Mouse (Mus musculus): ENCODE measurements around the gene Gjc3. TPM values are rescaled to one million over a fixed set of nuclear protein-coding genes. Genes with fewer than 3 reads are reported as not detected.
"Not testable (repeated sequence)": the region's sequence is repeated elsewhere in the genome, so short reads cannot be mapped to it uniquely, and the experiment has no call there.

Gjc3 gene
- polyA plus RNA-seq, 1 experiment from 2014 or later: not detected

- 73% methylated on average over 4 of the region's 4 CpGs for WGBS
- no peak overlapping the region for H3K4me2 ChIP-seq
- TF ChIP-seq CTCF (IDR thresholded peaks at IDR 0.05; ENCODE audit: low read depth): no peak
- H3K36me3 ChIP-seq (ENCODE audit: insufficient read depth): no peaks in the 10 kb centered on the region
- no peak overlapping the region for H3K27ac ChIP-seq (ENCODE audit: low read depth)
- no peak overlapping the region for H3K9ac ChIP-seq
- no peaks in the 10 kb centered on the region for H3K27me3 ChIP-seq (ENCODE audit: insufficient read depth, low read length)
- no peaks in the 10 kb centered on the region for H3K4me1 ChIP-seq (ENCODE audit: insufficient read depth)
- H3K9me3 ChIP-seq (ENCODE audit: low read depth, low read length): no peaks in the 10 kb centered on the region
- ATAC-seq (ENCODE audit: insufficient read depth) (no peak), DNase-seq (no peak)
- no peak overlapping the region for H3K4me3 ChIP-seq (ENCODE audit: low read depth, low read length)
Observed at GRCm38 (mm10) chr5:137940948-137941347, 21.9 kb downstream of the Gjc3 start.

- DNase-seq (no peak), ATAC-seq (ENCODE audit: insufficient read depth) (no peak)
- WGBS: 60% methylated on average over 4 of the region's 4 CpGs
- Histone ChIP-seq H3K4me1 (ENCODE audit: insufficient read depth) (no peaks in the 10 kb centered on the region), H3K4me2 (no peak overlapping the region), H3K9me3 (ENCODE audit: low read depth, low read length) (no peaks in the 10 kb centered on the region), H3K27ac (ENCODE audit: low read depth) (no peak overlapping the region), H3K9ac (no peak overlapping the region), H3K36me3 (ENCODE audit: insufficient read depth) (no peaks in the 10 kb centered on the region), H3K4me3 (ENCODE audit: low read depth, low read length) (no peak overlapping the region), H3K27me3 (ENCODE audit: insufficient read depth, low read length) (no peaks in the 10 kb centered on the region)
- 0 out of 2 replicates have a peak, but pooled peaks have one; percentile 32 for TF ChIP-seq CTCF (IDR thresholded peaks at IDR 0.05; ENCODE audit: low read depth)
Observed at GRCm38 (mm10) chr5:137937238-137937637, 25.7 kb downstream of the Gjc3 start.

- H3K36me3 ChIP-seq (ENCODE audit: insufficient read depth): no peaks in the 10 kb centered on the region
- WGBS: 84% methylated on average over 2 of the region's 2 CpGs
- H3K9me3 ChIP-seq (ENCODE audit: low read depth, low read length): no peaks in the 10 kb centered on the region
- H3K9ac ChIP-seq: no peak overlapping the region
- H3K4me1 ChIP-seq (ENCODE audit: insufficient read depth): no peaks in the 10 kb centered on the region
- H3K27me3 ChIP-seq (ENCODE audit: insufficient read depth, low read length): no peaks in the 10 kb centered on the region
- DNase-seq (no peak), ATAC-seq (ENCODE audit: insufficient read depth) (no peak)
- no peak for TF ChIP-seq CTCF (IDR thresholded peaks at IDR 0.05; ENCODE audit: low read depth)
- no peak overlapping the region for H3K27ac ChIP-seq (ENCODE audit: low read depth)
- no peak overlapping the region for H3K4me3 ChIP-seq (ENCODE audit: low read depth, low read length)
- no peak overlapping the region for H3K4me2 ChIP-seq
Observed at GRCm38 (mm10) chr5:137936486-137936885, 26.4 kb downstream of the Gjc3 start.

- not testable (repeated sequence) for H3K36me3 ChIP-seq (ENCODE audit: insufficient read depth); H3K27me3 ChIP-seq (ENCODE audit: insufficient read depth, low read length); H3K4me2 ChIP-seq; DNase-seq; H3K27ac ChIP-seq (ENCODE audit: low read depth); H3K9ac ChIP-seq; H3K9me3 ChIP-seq (ENCODE audit: low read depth, low read length); ATAC-seq (ENCODE audit: insufficient read depth); H3K4me3 ChIP-seq (ENCODE audit: low read depth, low read length); H3K4me1 ChIP-seq (ENCODE audit: insufficient read depth)
- 65% methylated on average over 2 of the region's 2 CpGs for WGBS
Observed at GRCm38 (mm10) chr5:137933934-137934333, 29.0 kb downstream of the Gjc3 start.

GRCm38 (mm10) chr5:137928439-137928838, 34.5 kb downstream of the Gjc3 start:
- Histone ChIP-seq H3K4me2 (no peak overlapping the region), H3K9ac (no peak overlapping the region), H3K27ac (ENCODE audit: low read depth) (no peak overlapping the region), H3K4me3 (ENCODE audit: low read depth, low read length) (no peak overlapping the region), H3K9me3 (ENCODE audit: low read depth, low read length) (no peaks in the 10 kb centered on the region), H3K4me1 (ENCODE audit: insufficient read depth) (no peaks in the 10 kb centered on the region), H3K27me3 (ENCODE audit: insufficient read depth, low read length) (no peaks in the 10 kb centered on the region), H3K36me3 (ENCODE audit: insufficient read depth) (no peaks in the 10 kb centered on the region)
- 61% methylated on average over 11 of the region's 11 CpGs for WGBS
- DNase-seq (no peak), ATAC-seq (ENCODE audit: insufficient read depth) (no peak)
- TF ChIP-seq CTCF (IDR thresholded peaks at IDR 0.05; ENCODE audit: low read depth): no peak

- no peak overlapping the region for H3K9ac ChIP-seq
- H3K4me1 ChIP-seq (ENCODE audit: insufficient read depth): no peaks in the 10 kb centered on the region
- no peaks in the 10 kb centered on the region for H3K36me3 ChIP-seq (ENCODE audit: insufficient read depth)
- DNase-seq: no peak
- H3K4me3 ChIP-seq (ENCODE audit: low read depth, low read length): no peak overlapping the region
- H3K9me3 ChIP-seq (ENCODE audit: low read depth, low read length): no peaks in the 10 kb centered on the region
- no peak overlapping the region for H3K27ac ChIP-seq (ENCODE audit: low read depth)
- ATAC-seq (ENCODE audit: insufficient read depth): no peak
- H3K27me3 ChIP-seq (ENCODE audit: insufficient read depth, low read length): no peaks in the 10 kb centered on the region
- H3K4me2 ChIP-seq: no peak overlapping the region
- no peak for TF ChIP-seq CTCF (IDR thresholded peaks at IDR 0.05; ENCODE audit: low read depth)
Observed at GRCm38 (mm10) chr5:137922171-137922570, 40.7 kb downstream of the Gjc3 start.

GRCm38 (mm10) chr5:137921532-137921931, 41.4 kb downstream of the Gjc3 start, which contains the start of gene Cyp3a13:
Gene Cyp3a13, minus strand, starts transcription at chr5:137921619.
- no peak for ATAC-seq (ENCODE audit: insufficient read depth)
- peak; percentile 10 for DNase-seq
- WGBS: 47% methylated on average over 2 of the region's 2 CpGs
- Histone ChIP-seq H3K27me3 (ENCODE audit: insufficient read depth, low read length) (no peaks in the 10 kb centered on the region), H3K27ac (ENCODE audit: low read depth) (no peak within 1 kb of the TSS), H3K9ac (no peak within 1 kb of the TSS), H3K4me3 (ENCODE audit: low read depth, low read length) (no peak within 1 kb of the TSS), H3K9me3 (ENCODE audit: low read depth, low read length) (no peaks in the 10 kb centered on the region), H3K4me2 (no peak within 1 kb of the TSS), H3K36me3 (ENCODE audit: insufficient read depth) (no peaks in the 10 kb centered on the region), H3K4me1 (ENCODE audit: insufficient read depth) (no peaks in the 10 kb centered on the region)
- TF ChIP-seq CTCF (IDR thresholded peaks at IDR 0.05; ENCODE audit: low read depth): no peak

- 67% methylated on average over 6 of the region's 6 CpGs for WGBS
- Histone ChIP-seq H3K9me3 (ENCODE audit: low read depth, low read length) (no peaks in the 10 kb centered on the region), H3K27me3 (ENCODE audit: insufficient read depth, low read length) (no peaks in the 10 kb centered on the region), H3K36me3 (ENCODE audit: insufficient read depth) (no peaks in the 10 kb centered on the region), H3K27ac (ENCODE audit: low read depth) (no peak overlapping the region), H3K4me1 (ENCODE audit: insufficient read depth) (no peaks in the 10 kb centered on the region), H3K4me3 (ENCODE audit: low read depth, low read length) (no peak overlapping the region), H3K4me2 (no peak overlapping the region), H3K9ac (no peak overlapping the region)
- ATAC-seq (ENCODE audit: insufficient read depth) (no peak), DNase-seq (no peak)
- no peak for TF ChIP-seq CTCF (IDR thresholded peaks at IDR 0.05; ENCODE audit: low read depth)
Observed at GRCm38 (mm10) chr5:137915550-137915949, 47.3 kb downstream of the Gjc3 start.
